Mouse (Mus musculus): ENCODE results near the gene Gap43.
"Not testable (repeated sequence)": the region's sequence is repeated elsewhere in the genome, so short reads cannot be mapped to it uniquely, and the experiment has no call there.

The Gap43 gene

GRCm38 (mm10) chr16:42294481-42294880 is 46.0 kb downstream of the Gap43 start:
- no peak for DNase-seq (ENCODE audit: low read depth)

- DNase-seq (ENCODE audit: low read depth) = no peak
Observed at GRCm38 (mm10) chr16:42294056-42294455, 46.4 kb downstream of the Gap43 start.

GRCm38 (mm10) chr16:42291572-42291971 is 48.9 kb downstream of the Gap43 start:
- no peak for DNase-seq (ENCODE audit: low read depth)

GRCm38 (mm10) chr16:42284005-42284404 is 56.4 kb downstream of the Gap43 start:
- no peak for DNase-seq (ENCODE audit: low read depth)

- no peak for DNase-seq (ENCODE audit: low read depth)
Observed at GRCm38 (mm10) chr16:42277713-42278112, 62.7 kb downstream of the Gap43 start.

GRCm38 (mm10) chr16:42277268-42277667 is 63.2 kb downstream of the Gap43 start:
- no peak for DNase-seq (ENCODE audit: low read depth)

- DNase-seq (ENCODE audit: low read depth) = peak; percentile 33
Observed at GRCm38 (mm10) chr16:42276216-42277141, 64.0 kb downstream of the Gap43 start.

- DNase-seq (ENCODE audit: low read depth) = no peak
Observed at GRCm38 (mm10) chr16:42275518-42276215, 64.8 kb downstream of the Gap43 start.

GRCm38 (mm10) chr16:42271213-42271612 is 69.2 kb downstream of the Gap43 start:
- no peak for DNase-seq (ENCODE audit: low read depth)

- DNase-seq (ENCODE audit: low read depth) = no peak
Observed at GRCm38 (mm10) chr16:42269587-42269967, 70.9 kb downstream of the Gap43 start.

- no peak for DNase-seq (ENCODE audit: low read depth)
Observed at GRCm38 (mm10) chr16:42268843-42269586, 71.4 kb downstream of the Gap43 start.

- DNase-seq (ENCODE audit: low read depth) = no peak
Observed at GRCm38 (mm10) chr16:42265185-42265584, 75.3 kb downstream of the Gap43 start.

GRCm38 (mm10) chr16:42262935-42263542 is 77.4 kb downstream of the Gap43 start:
- no peak for DNase-seq (ENCODE audit: low read depth)

- no peak for DNase-seq (ENCODE audit: low read depth)
Observed at GRCm38 (mm10) chr16:42255693-42256092, 84.8 kb downstream of the Gap43 start.

- DNase-seq (ENCODE audit: low read depth) = no peak
Observed at GRCm38 (mm10) chr16:42255222-42255621, 85.2 kb downstream of the Gap43 start.

- DNase-seq (ENCODE audit: low read depth) = no peak
Observed at GRCm38 (mm10) chr16:42252252-42252651, 88.2 kb downstream of the Gap43 start.

- not testable (repeated sequence) for DNase-seq (ENCODE audit: low read depth)
Observed at GRCm38 (mm10) chr16:42244121-42244520, 96.3 kb downstream of the Gap43 start.

GRCm38 (mm10) chr16:42231306-42231705 is 109.1 kb downstream of the Gap43 start:
- DNase-seq (ENCODE audit: low read depth) = no peak
